Mouse (Mus musculus) kidney, embryonic 14.5 days (tissue): ENCODE measurements around the gene Hcrtr2. TPM values are rescaled to one million over a fixed set of nuclear protein-coding genes. Genes with fewer than 3 reads are reported as not detected.

Experiments
- ATAC-seq: fragments of 200-750 bp; cut with Nextera tagmentation; 2 replicates; pipeline ENCODE4 v1.8.0; 2017; ENCODE audit warnings: moderate number of reproducible peaks, mild to moderate bottlenecking, moderate TSS enrichment, moderate library complexity; ENCODE audit not compliant: low FRiP score, low TSS enrichment
- H3K27ac ChIP-seq: fragments of 300-500 bp; sonication (generic); 2 replicates; pipeline ENCODE4 v1.5.1; 2014; ENCODE audit warnings: low read depth, mild to moderate bottlenecking, low read length, moderate library complexity, mixed read lengths
- H3K27me3 ChIP-seq: fragments of 300-500 bp; sonication (generic); 2 replicates; pipeline ENCODE4 v1.6.1; 2014; ENCODE audit warnings: mild to moderate bottlenecking, low read length; ENCODE audit not compliant: control insufficient read depth, insufficient read depth
- H3K36me3 ChIP-seq: fragments of 300-500 bp; sonication (generic); 2 replicates; pipeline ENCODE4 v1.6.1; 2014; ENCODE audit warnings: low read length, mixed read lengths; ENCODE audit not compliant: control insufficient read depth, insufficient read depth
- H3K4me1 ChIP-seq: fragments of 300-500 bp; sonication (generic); 2 replicates; pipeline ENCODE4 v1.6.1; 2014; ENCODE audit warnings: low read length, mixed read lengths; ENCODE audit not compliant: control insufficient read depth, insufficient read depth
- H3K4me2 ChIP-seq: fragments of 300-500 bp; sonication (generic); replicated peaks from 2 replicates; pipeline ENCODE4 v1.6.1; 2014; ENCODE audit warnings: low read depth, mild to moderate bottlenecking, low read length
- H3K4me3 ChIP-seq: fragments of 300-500 bp; sonication (generic); 2 replicates; pipeline ENCODE4 v1.5.1; 2014; ENCODE audit warnings: mild to moderate bottlenecking, low read length
- H3K9ac ChIP-seq: fragments of 300-500 bp; sonication (generic); 2 replicates; pipeline ENCODE4 v1.6.1; 2014; ENCODE audit warnings: low read depth, mild to moderate bottlenecking, low read length, moderate library complexity
- H3K9me3 ChIP-seq: fragments of 300-500 bp; sonication (generic); 2 replicates; pipeline ENCODE4 v1.6.1; 2016; ENCODE audit warnings: low read length; ENCODE audit not compliant: control insufficient read depth
- WGBS: fragments of 180-500 bp; shearing (Covaris S2); extraction: QIAGEN DNeasy Blood & Tissue Kit; methylation state at CpG from one replicate; pipeline ENCODE4 v1.1.7; 2014; 5-methylcytosine and 5-hydroxymethylcytosine counted together
- polyA plus RNA-seq: library from polyadenylated mRNA; unstranded; fragments of >200 nt; fragmentation: Nextera tagmentation; extraction: Ambion mirVana; gene quantifications from 2 replicates; pipeline ENCODE4 v1.2.1, GENCODE M21; 2014

Gene Hcrtr2
- 0.15 and 0.34 TPM in 2 replicates for polyA plus RNA-seq

DNA sequence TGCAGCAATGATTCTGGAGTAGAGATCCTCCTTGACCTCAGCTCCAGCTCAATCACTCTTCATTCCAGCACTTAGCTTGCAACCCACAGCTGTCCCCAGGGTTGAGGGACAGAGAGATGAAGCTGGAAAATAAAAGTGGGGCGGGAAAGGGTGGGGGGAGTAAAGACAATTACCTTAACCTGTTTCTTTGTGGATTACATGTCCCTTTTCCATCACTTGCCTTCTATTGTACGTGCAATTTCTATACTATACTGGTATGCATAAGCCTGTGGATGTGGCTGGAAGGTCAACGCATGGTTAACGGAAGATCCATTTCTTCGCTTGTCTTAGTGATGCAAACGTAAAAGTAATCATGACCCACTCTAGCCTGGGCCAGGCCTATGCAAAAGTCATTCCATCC, at the start of gene Hcrtr2:
Gene Hcrtr2 (minus strand): TSS at position 101 of the 400 bp plus-strand sequence.
- Histone ChIP-seq H3K36me3 (no peaks in the 10 kb centered on the region), H3K4me1 (peaks cover 5% of the 10 kb centered on the region; the same call in 1 of the 2 replicates), H3K9me3 (no peaks in the 10 kb centered on the region), H3K9ac (peak within 1 kb of the TSS; percentile 40; the same call in 1 of the 2 replicates), H3K27ac (no peak within 1 kb of the TSS), H3K4me3 (peak within 1 kb of the TSS; percentile 41), H3K27me3 (peaks cover 6% of the 10 kb centered on the region; the same call in 1 of the 2 replicates), H3K4me2 (peak within 1 kb of the TSS; percentile 76)
- no peak for ATAC-seq
- WGBS, result 77% methylated on average over 6 of the region's 6 CpGs

DNA sequence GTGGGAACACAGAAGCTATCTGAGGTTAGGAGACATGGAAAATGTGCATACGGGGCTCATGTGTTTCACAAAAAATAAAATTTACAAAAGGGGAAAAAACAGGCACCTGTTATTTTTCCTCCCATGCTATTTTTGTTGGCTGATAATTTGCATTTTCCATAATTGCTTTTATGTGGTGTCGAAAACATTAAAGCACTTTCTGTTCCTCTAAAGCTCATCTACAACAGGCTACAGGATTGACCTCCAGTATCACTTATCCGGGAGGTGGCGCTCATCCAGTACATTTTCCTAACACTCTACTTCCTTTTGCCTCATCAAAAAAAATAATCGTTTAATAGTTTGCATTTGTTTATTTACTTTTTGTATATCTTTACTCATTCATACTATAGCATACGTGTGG, 41.2 kb upstream of the Hcrtr2 start:
- H3K9ac ChIP-seq, result no peak overlapping the region
- no peaks in the 10 kb centered on the region for H3K36me3 ChIP-seq
- no peaks in the 10 kb centered on the region for H3K9me3 ChIP-seq
- no peak overlapping the region for H3K4me3 ChIP-seq
- H3K27me3 ChIP-seq, result no peaks in the 10 kb centered on the region
- WGBS, result 82% methylated on average over 6 of the region's 6 CpGs
- H3K4me1 ChIP-seq, result no peaks in the 10 kb centered on the region
- H3K27ac ChIP-seq, result no peak overlapping the region
- ATAC-seq, result no peak
- no peak overlapping the region for H3K4me2 ChIP-seq

DNA sequence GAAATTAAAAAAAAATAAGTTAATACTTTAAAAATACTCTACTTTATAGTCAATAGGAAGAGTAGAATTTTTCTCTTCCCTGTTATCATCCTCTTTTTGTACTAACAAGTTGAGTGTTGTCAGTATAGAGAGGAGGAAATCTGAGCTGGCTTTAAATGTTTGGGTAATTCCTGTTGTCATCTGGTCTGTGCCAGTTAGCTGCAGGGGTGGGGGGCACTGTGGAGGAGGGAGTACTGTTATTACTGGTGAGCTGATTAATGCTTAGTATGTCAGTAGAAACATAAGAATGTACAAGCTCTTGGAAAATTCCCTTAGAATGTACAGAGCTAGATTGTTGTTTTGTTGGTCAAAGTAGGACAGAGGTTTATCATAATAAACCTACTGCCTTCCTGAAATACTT, 36.7 kb upstream of the Hcrtr2 start:
- Histone ChIP-seq H3K27ac (no peak overlapping the region), H3K4me2 (no peak overlapping the region), H3K4me1 (no peaks in the 10 kb centered on the region), H3K27me3 (no peaks in the 10 kb centered on the region), H3K9ac (no peak overlapping the region), H3K4me3 (no peak overlapping the region), H3K9me3 (no peaks in the 10 kb centered on the region), H3K36me3 (no peaks in the 10 kb centered on the region)
- ATAC-seq, result 0 out of 2 replicates have a peak, but pooled peaks have one; percentile 46

DNA sequence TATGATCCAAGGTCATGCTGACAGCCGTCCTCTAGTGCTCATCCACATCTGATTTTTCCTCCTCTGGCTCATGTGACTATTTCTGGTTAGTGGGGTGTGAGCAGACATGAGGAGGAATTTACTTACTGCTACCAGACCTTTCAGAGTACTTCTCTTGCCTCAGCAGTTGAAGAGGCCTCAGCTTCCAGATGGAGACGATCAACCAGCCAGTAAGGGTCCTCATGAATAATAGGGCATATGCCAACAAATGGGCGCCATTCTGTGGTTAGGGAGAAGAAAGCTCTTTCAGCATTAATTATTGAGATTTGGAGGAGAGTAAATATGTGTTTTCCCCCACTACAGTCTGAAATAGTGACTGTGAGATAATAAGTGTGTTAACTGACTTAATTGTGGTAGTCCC, 28.7 kb upstream of the Hcrtr2 start:
- Histone ChIP-seq H3K4me2 (no peak overlapping the region), H3K36me3 (no peaks in the 10 kb centered on the region), H3K9me3 (no peaks in the 10 kb centered on the region), H3K27ac (no peak overlapping the region), H3K4me1 (no peaks in the 10 kb centered on the region), H3K27me3 (no peaks in the 10 kb centered on the region), H3K4me3 (no peak overlapping the region), H3K9ac (no peak overlapping the region)
- WGBS, result 74% methylated on average over 3 of the region's 3 CpGs
- no peak for ATAC-seq

DNA sequence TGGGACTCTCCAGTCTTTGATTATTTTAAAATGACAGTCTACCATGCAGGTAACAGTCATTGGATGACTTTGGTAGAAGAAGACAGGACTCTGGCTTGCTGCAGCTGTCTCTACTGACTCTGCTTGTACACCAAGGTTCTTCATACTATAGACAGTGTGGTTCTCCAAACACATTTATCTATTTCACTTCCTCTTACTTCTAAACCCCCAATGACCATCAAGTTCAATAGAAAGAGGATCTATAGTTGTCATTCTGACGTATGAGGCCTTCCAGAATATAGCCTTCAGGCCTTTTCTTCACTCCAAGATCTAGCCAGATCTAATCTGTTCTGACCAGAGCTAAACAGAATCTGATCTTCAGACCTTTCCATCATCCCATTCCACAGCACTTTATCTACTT, 23.6 kb upstream of the Hcrtr2 start:
- Histone ChIP-seq H3K4me1 (no peaks in the 10 kb centered on the region), H3K36me3 (no peaks in the 10 kb centered on the region), H3K4me2 (no peak overlapping the region), H3K9me3 (no peaks in the 10 kb centered on the region), H3K27me3 (no peaks in the 10 kb centered on the region), H3K4me3 (no peak overlapping the region), H3K27ac (no peak overlapping the region), H3K9ac (no peak overlapping the region)
- ATAC-seq, result no peak
- WGBS, result 92% methylated on average over 1 of the region's 1 CpGs

DNA sequence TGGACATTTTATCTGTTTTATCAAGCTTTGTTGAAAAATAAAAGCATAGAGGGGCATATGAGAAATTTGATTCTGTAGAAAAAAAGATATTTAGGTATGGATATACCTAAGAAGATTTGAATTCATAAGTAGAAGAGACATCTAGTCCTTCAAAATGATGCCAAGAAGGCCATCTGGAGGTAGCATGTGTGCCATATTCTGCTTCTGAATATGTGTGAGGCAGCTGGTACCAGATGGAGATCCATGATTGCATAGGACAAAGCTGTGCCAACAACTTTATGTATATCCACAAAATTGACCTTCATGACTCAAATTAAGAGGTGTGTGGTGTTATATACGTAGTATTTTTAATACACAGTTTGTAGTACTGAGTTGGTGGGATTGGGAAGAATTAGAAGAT, 7.4 kb upstream of the Hcrtr2 start:
- Histone ChIP-seq H3K27me3 (no peaks in the 10 kb centered on the region), H3K27ac (no peak overlapping the region), H3K36me3 (no peaks in the 10 kb centered on the region), H3K4me2 (no peak overlapping the region), H3K4me3 (no peak overlapping the region), H3K9me3 (0 out of 2 replicates have a peak, but pooled peaks cover 4% of the 10 kb centered on the region), H3K9ac (no peak overlapping the region), H3K4me1 (no peaks in the 10 kb centered on the region)
- WGBS, result 86% methylated on average over 1 of the region's 1 CpGs
- no peak for ATAC-seq

DNA sequence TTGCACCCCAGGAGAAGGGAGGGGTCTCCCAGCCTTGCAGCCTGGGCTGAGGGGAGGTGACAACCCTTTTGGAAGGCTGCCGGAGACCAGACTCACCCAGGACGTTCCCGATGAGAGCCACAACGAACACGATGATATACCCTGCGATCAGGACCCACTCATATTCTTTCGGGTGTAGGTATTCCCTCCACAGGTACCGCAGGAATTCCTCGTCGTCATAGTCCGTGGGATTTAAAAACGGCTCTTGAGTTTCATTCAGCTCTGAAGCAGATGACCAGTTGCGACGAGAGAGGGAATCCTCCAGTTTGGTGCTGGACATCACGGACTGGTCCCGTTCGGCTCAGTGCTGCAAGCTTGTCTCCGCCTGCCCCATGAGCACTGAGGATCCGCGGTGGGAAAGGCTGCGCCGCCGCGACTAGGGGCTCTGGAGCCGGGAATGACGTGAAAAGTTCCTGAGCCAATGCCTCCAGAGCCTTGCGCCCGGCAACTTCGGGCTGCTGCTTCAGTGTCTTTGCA, 412 bp downstream of the Hcrtr2 start:
- peak overlapping the region; percentile 76 for H3K4me2 ChIP-seq
- peaks cover 5% of the 10 kb centered on the region; the same call in 1 of the 2 replicates for H3K4me1 ChIP-seq
- H3K4me3 ChIP-seq, result peak overlapping the region; percentile 41
- H3K27ac ChIP-seq, result no peak overlapping the region
- H3K9me3 ChIP-seq, result no peaks in the 10 kb centered on the region
- no peaks in the 10 kb centered on the region for H3K36me3 ChIP-seq
- peak overlapping the region; percentile 40; the same call in 1 of the 2 replicates for H3K9ac ChIP-seq
- peak; percentile 92 for ATAC-seq
- peaks cover 6% of the 10 kb centered on the region; the same call in 1 of the 2 replicates for H3K27me3 ChIP-seq
- under 1% methylated on average over 29 of the region's 29 CpGs for WGBS

DNA sequence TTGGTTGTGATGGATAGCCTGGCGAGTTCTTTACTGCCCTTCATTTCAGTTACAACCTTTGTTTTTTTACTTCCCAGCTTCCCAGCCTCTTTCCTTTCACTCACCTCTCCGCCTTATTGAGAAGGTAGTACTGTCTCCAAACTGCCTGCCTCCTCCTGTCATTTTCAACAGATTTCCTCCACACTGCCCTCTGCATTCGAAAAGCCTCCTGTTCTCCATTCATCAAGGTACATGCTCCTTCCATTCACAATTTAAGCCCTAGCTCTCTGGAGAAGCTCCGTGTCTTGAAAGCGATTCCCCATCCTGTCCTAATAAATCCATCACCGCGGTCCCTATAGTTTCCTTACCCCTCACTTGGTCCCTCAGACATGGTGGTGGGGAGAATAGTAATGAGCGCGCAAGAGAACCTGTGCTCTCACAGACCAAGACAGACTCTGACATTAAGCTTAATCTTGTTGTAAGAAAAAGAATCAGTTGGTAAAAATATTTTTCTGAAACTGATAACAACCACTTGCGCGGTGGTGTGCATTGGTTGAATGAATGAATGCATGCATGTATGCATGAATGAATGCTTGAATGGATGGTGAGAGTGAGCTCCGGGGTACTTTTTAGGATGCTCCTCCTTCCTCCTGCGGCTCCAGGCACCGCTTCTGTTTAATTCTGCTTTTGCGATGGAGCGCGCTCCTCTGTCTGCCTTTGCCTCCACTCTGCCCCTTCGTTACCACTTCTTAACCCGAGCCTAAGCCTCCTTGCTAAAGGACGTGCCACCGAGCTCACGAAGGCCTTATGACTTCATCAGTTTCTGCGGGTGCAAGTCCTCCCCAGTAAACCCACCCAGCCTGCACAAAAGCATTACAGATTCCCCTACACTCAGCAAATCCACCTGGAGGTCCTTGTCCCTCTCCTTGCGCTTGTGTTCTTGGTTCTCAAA, 1.3 kb downstream of the Hcrtr2 start:
- Histone ChIP-seq H3K9me3 (no peaks in the 10 kb centered on the region), H3K4me1 (peaks cover 5% of the 10 kb centered on the region; the same call in 1 of the 2 replicates), H3K27ac (no peak overlapping the region), H3K9ac (no peak overlapping the region), H3K4me2 (peak overlapping the region; percentile 76), H3K4me3 (peak overlapping the region; percentile 41), H3K27me3 (peaks cover 6% of the 10 kb centered on the region; the same call in 1 of the 2 replicates), H3K36me3 (no peaks in the 10 kb centered on the region)
- 4% methylated on average over 24 of the region's 24 CpGs for WGBS
- no peak for ATAC-seq

DNA sequence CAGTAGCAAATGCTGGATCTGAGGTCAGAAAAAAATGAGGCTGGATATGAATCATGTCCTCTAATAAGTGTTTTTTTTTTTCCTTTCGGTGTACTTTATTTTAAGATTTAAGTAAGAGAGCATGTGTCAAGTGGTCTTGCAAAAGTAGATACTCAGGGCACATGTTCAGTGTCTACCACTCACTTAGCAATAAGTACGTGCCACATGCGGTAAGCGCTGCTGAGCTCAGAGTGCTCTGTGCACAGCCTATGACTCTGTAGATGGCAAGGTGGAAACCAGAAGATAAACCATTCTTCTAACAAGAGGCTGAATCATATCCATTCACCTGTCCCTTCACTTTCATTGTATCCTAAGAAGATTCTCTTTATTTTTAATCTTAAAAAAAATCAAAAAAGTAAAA, 2.1 kb downstream of the Hcrtr2 start:
- Histone ChIP-seq H3K36me3 (no peaks in the 10 kb centered on the region), H3K9me3 (no peaks in the 10 kb centered on the region), H3K4me1 (peaks cover 5% of the 10 kb centered on the region; the same call in 1 of the 2 replicates), H3K9ac (no peak overlapping the region), H3K27me3 (peaks cover 6% of the 10 kb centered on the region; the same call in 1 of the 2 replicates), H3K4me3 (no peak overlapping the region), H3K4me2 (no peak overlapping the region), H3K27ac (no peak overlapping the region)
- ATAC-seq, result no peak
- 87% methylated on average over 4 of the region's 4 CpGs for WGBS
